Mouse (Mus musculus) gastrocnemius, adult 8-10 months (tissue): Measurements from ENCODE around the gene Clasrp. TPM values are rescaled to one million over a fixed set of nuclear protein-coding genes. Genes with fewer than 3 reads are reported as not detected.

Experiments
- DNase-seq, 2 experiments: peaks; one replicate each; pipeline ENCODE4 v3.0.0; 2022; ENCODE audit warnings: low spot score in 2 of 2
- total RNA-seq, 4 experiments: library from RNA; stranded (reverse); gene quantifications; 2 replicates each; pipeline ENCODE4 v1.2.4; 2022

Clasrp gene
- total RNA-seq, 4 experiments from 2014 or later = 6.3 to 10.0 (median 9.2) TPM

GRCm38 (mm10) chr7:19563884-19564283, 40.4 kb downstream of the Clasrp start:
- DNase-seq = no peak

- DNase-seq = no peak
Observed at GRCm38 (mm10) chr7:19562643-19563410, 41.5 kb downstream of the Clasrp start, which contains the start of gene Ppp1r37. Gene Ppp1r37, minus strand, starts transcription at chr7:19563076.

GRCm38 (mm10) chr7:19561765-19562642, 42.3 kb downstream of the Clasrp start:
- peak; percentile 72 to 82 for DNase-seq

- no peak for DNase-seq
Observed at GRCm38 (mm10) chr7:19561431-19561764, 42.9 kb downstream of the Clasrp start.

- DNase-seq = no peak
Observed at GRCm38 (mm10) chr7:19560491-19561260, 43.6 kb downstream of the Clasrp start.

- DNase-seq = no peak
Observed at GRCm38 (mm10) chr7:19558965-19559364, 45.3 kb downstream of the Clasrp start.

- DNase-seq = peak in 1 of 2 experiments; percentile 5
Observed at GRCm38 (mm10) chr7:19557982-19558900, 46.0 kb downstream of the Clasrp start.

- DNase-seq = peak; percentile 5 to 40
Observed at GRCm38 (mm10) chr7:19557086-19557485, 47.2 kb downstream of the Clasrp start.

- DNase-seq = no peak
Observed at GRCm38 (mm10) chr7:19554168-19554567, 50.1 kb downstream of the Clasrp start.

GRCm38 (mm10) chr7:19552443-19552842, 51.8 kb downstream of the Clasrp start:
- no peak for DNase-seq

- DNase-seq = no peak
Observed at GRCm38 (mm10) chr7:19551634-19552033, 52.7 kb downstream of the Clasrp start.

- no peak for DNase-seq
Observed at GRCm38 (mm10) chr7:19549394-19549793, 54.9 kb downstream of the Clasrp start.

- DNase-seq = no peak
Observed at GRCm38 (mm10) chr7:19547344-19547969, 56.8 kb downstream of the Clasrp start.

- no peak for DNase-seq
Observed at GRCm38 (mm10) chr7:19546007-19546406, 58.3 kb downstream of the Clasrp start.

GRCm38 (mm10) chr7:19543584-19543983, 60.7 kb downstream of the Clasrp start:
- no peak for DNase-seq

GRCm38 (mm10) chr7:19542155-19542691, 62.1 kb downstream of the Clasrp start:
- DNase-seq = no peak

- DNase-seq = no peak
Observed at GRCm38 (mm10) chr7:19541681-19542154, 62.6 kb downstream of the Clasrp start.

- DNase-seq = no peak
Observed at GRCm38 (mm10) chr7:19540771-19541566, 63.3 kb downstream of the Clasrp start.

- DNase-seq = no peak
Observed at GRCm38 (mm10) chr7:19534676-19535075, 69.6 kb downstream of the Clasrp start.
